Mouse (Mus musculus) large intestine, adult 2 months (tissue): ENCODE results near the gene Slc44a3. TPM values are rescaled to one million over a fixed set of nuclear protein-coding genes. Genes with fewer than 3 reads are reported as not detected.

ENCODE experiments used
- DNase-seq: peaks from one replicate; pipeline ENCODE4 v3.0.0-alpha.2; 2012; ENCODE audit warnings: low read depth, low spot score
- WGBS: fragments of 180-500 bp; shearing (Covaris S2); methylation state at CpG from one replicate; pipeline ENCODE4 v1.1.7; 2018; 5-methylcytosine and 5-hydroxymethylcytosine counted together
- polyA plus RNA-seq: library from polyadenylated mRNA; depleted of rRNA; stranded (reverse); fragments of >200 nt; gene quantifications from 2 replicates; pipeline ENCODE4 v1.2.3, GENCODE M21; 2012

The Slc44a3 gene
- polyA plus RNA-seq, 1 experiment, result 12.0 TPM

GRCm38 (mm10) chr3:121433968-121434533 lies 98.2 kb downstream of the Slc44a3 start:
- DNase-seq, result no peak
- WGBS, result 52% methylated on average over 8 of the region's 8 CpGs

- no peak for DNase-seq
- 76% methylated on average over 6 of the region's 6 CpGs for WGBS
Observed at GRCm38 (mm10) chr3:121433359-121433758, 98.8 kb downstream of the Slc44a3 start.

GRCm38 (mm10) chr3:121430289-121430936 lies 101.8 kb downstream of the Slc44a3 start:
- no peak for DNase-seq
- 48% methylated on average over 7 of the region's 7 CpGs for WGBS

GRCm38 (mm10) chr3:121429469-121429868 lies 102.7 kb downstream of the Slc44a3 start:
- 65% methylated on average over 3 of the region's 3 CpGs for WGBS
- no peak for DNase-seq

- no peak for DNase-seq
- WGBS, result 32% methylated on average over 11 of the region's 11 CpGs
Observed at GRCm38 (mm10) chr3:121428696-121429259, 103.4 kb downstream of the Slc44a3 start.

GRCm38 (mm10) chr3:121428230-121428629 lies 104.0 kb downstream of the Slc44a3 start:
- no peak for DNase-seq
- WGBS, result 5% methylated on average over 8 of the region's 8 CpGs

GRCm38 (mm10) chr3:121427520-121427908 lies 104.7 kb downstream of the Slc44a3 start:
- no peak for DNase-seq
- 1% methylated on average over 13 of the region's 13 CpGs for WGBS

- WGBS, result under 1% methylated on average over 93 of the region's 93 CpGs
- no peak for DNase-seq
Observed at GRCm38 (mm10) chr3:121426621-121427519, 105.3 kb downstream of the Slc44a3 start.

- WGBS, result under 1% methylated on average over 59 of the region's 66 CpGs
- DNase-seq, result no peak
Observed at GRCm38 (mm10) chr3:121425861-121426620, 106.2 kb downstream of the Slc44a3 start, which contains the start of gene Cnn3. TSS of gene Cnn3 (plus strand) at chr3:121426497.

GRCm38 (mm10) chr3:121422405-121422804 lies 109.8 kb downstream of the Slc44a3 start:
- DNase-seq, result no peak
- WGBS, result 35% methylated on average over 8 of the region's 8 CpGs

- DNase-seq, result no peak
- 84% methylated on average over 9 of the region's 9 CpGs for WGBS
Observed at GRCm38 (mm10) chr3:121418850-121419435, 113.3 kb downstream of the Slc44a3 start.

- DNase-seq, result no peak
- WGBS, result 84% methylated on average over 6 of the region's 6 CpGs
Observed at GRCm38 (mm10) chr3:121418251-121418601, 114.0 kb downstream of the Slc44a3 start.

- WGBS, result 60% methylated on average over 14 of the region's 14 CpGs
- DNase-seq, result no peak
Observed at GRCm38 (mm10) chr3:121417379-121418250, 114.6 kb downstream of the Slc44a3 start.

- no peak for DNase-seq
- 39% methylated on average over 5 of the region's 5 CpGs for WGBS
Observed at GRCm38 (mm10) chr3:121416171-121417154, 115.7 kb downstream of the Slc44a3 start.

GRCm38 (mm10) chr3:121411450-121411849 lies 120.8 kb downstream of the Slc44a3 start:
- no peak for DNase-seq
- 25% methylated on average over 6 of the region's 6 CpGs for WGBS
